Comparison of ENCODE assay signal across 8 mouse cellular contexts in the genomic region with DNA sequence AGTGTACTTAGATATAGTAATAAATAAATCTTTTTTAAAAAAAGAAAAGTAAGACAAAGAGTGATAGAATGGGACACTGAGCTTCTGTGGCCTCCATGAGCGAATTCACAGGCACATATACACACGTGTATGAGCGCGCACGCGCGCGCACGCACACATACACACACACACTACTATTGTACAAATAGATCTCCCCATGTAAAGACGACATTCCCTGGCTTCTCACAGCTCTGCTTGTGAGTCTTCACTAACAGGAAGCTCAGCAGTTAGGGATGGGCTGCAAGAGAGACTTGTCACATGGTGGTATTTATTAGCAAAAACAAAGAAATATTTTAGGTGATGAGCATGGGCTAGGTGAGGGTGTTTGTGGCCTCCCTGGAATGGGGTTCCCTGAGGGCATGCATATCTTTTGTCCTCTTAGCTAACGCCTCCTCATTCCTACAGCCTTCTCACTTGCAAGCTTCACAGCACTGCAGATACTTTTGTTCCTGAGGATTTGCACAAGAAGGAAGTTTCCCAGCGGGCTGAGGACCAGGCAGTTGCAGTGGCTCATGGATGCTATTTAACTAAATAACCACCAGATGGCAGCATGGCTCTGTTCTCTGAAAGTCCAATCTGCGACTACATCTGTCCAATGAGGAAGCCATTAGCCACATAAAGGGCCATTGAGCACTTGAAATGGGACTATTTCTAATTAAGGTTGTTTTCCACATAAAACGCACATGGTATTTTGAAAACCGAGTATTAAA. TPM values are rescaled to one million over a fixed set of nuclear protein-coding genes. Genes with fewer than 3 reads are reported as not detected.
DNase-seq lines count a peak whose midpoint lies in the region; ATAC-seq lines count a peak whose summit lies in the region.

No protein-coding gene starts in this region.

- H3K9me3 ChIP-seq in forebrain, embryonic 10.5 days = no peaks in the 10 kb centered on the region
- H3K9me3 ChIP-seq in lung, embryonic 15.5 days = no peaks in the 10 kb centered on the region

- H3K36me3 ChIP-seq in forebrain, embryonic 10.5 days (replicated peaks) = no peaks in the 10 kb centered on the region
- 0 out of 2 replicates have a peak, but pooled peaks cover under 1% of the 10 kb centered on the region for H3K36me3 ChIP-seq in lung, embryonic 15.5 days

- no peaks in the 10 kb centered on the region for H3K27me3 ChIP-seq in forebrain, embryonic 10.5 days (ENCODE audit: poor library complexity, severe bottlenecking)
- no peaks in the 10 kb centered on the region for H3K27me3 ChIP-seq in lung, embryonic 15.5 days

- no peak overlapping the region for H3K4me3 ChIP-seq in forebrain, embryonic 10.5 days
- no peak overlapping the region for H3K4me3 ChIP-seq in lung, embryonic 15.5 days

- WGBS in forebrain, embryonic 10.5 days = 56% methylated on average over 15 of the region's 15 CpGs
- 50% methylated on average over 15 of the region's 15 CpGs for WGBS in lung, embryonic 15.5 days

- no peak overlapping the region for H3K27ac ChIP-seq in forebrain, embryonic 10.5 days
- no peak overlapping the region for H3K27ac ChIP-seq in lung, embryonic 15.5 days

- 0 out of 2 replicates have a peak, but pooled peaks cover 4% of the 10 kb centered on the region for H3K4me1 ChIP-seq in forebrain, embryonic 10.5 days
- H3K4me1 ChIP-seq in lung, embryonic 15.5 days = no peaks in the 10 kb centered on the region

- no peak overlapping the region for H3K4me2 ChIP-seq in lung, embryonic 15.5 days

- peak; percentile 83 to 95 for ATAC-seq in hematopoietic stem cell, adult 5-6 weeks (replicated peaks in 1 of 2; ENCODE audit: insufficient read depth in 1 of 2, low FRiP score in 2 of 2, low TSS enrichment in 1 of 2, low read depth in 1 of 2, poor library complexity in 2 of 2, severe bottlenecking in 2 of 2)
- peak; percentile 41 for ATAC-seq in lung, embryonic 15.5 days (ENCODE audit: borderline replicate concordance, extremely low read depth, low FRiP score, low TSS enrichment)

- peak; percentile 84 for DNase-seq in MEL-GATA-1-ER (ENCODE audit: extremely low read depth, low read depth)
- peak; percentile 67 for DNase-seq in brain, embryonic 18.5 days (ENCODE audit: low read depth, low spot score)
- DNase-seq in forebrain, embryonic 10.5 days (ENCODE audit: extremely low spot score, low spot score) = peak; percentile 63
- DNase-seq in layer of hippocampus, adult 11-12 months (ENCODE audit: low spot score) = peak; percentile 77
- DNase-seq in retina, embryonic 14.5 days (ENCODE audit: low spot score) = peak; percentile 96
- peak; percentile 57 for DNase-seq in yolk sac, embryonic 10.5 days (ENCODE audit: low spot score)

- no peak overlapping the region for H3K9ac ChIP-seq in lung, embryonic 15.5 days

RNA-seq across cellular contexts. Expression of gene A830005F24Rik, which starts 14.9 kb away (rescaled TPM):
- 2.2 and 2.5 TPM in 2 replicates for polyA plus RNA-seq in forebrain, embryonic 10.5 days (2016; fragmentation: Nextera tagmentation; extraction: Ambion mirVana)
- total RNA-seq in hematopoietic stem cell, adult 5-6 weeks (2017) = 1.1 and 1.7 TPM in 2 replicates
- 0.79 and 1.1 TPM in 2 replicates for polyA plus RNA-seq in lung, embryonic 15.5 days (2015; fragmentation: Nextera tagmentation; extraction: Ambion mirVana)

RNA-seq across cellular contexts. Expression of gene Zfp169, which starts 15.0 kb away (rescaled TPM):
- 4.3 and 4.9 TPM in 2 replicates for polyA plus RNA-seq in forebrain, embryonic 10.5 days (2016; fragmentation: Nextera tagmentation; extraction: Ambion mirVana)
- 12.4 and 21.1 TPM in 2 replicates for total RNA-seq in hematopoietic stem cell, adult 5-6 weeks (2017)
- polyA plus RNA-seq in lung, embryonic 15.5 days (2015; fragmentation: Nextera tagmentation; extraction: Ambion mirVana) = 3.6 and 3.7 TPM in 2 replicates
